Mouse (Mus musculus) spleen, postnatal 10 days (tissue): ENCODE data around the gene Grm8.

Experiments used
- DNase-seq, 2 experiments: peaks; one replicate each; pipeline ENCODE4 v3.0.0; 2021 to 2022; ENCODE audit warnings: low spot score in 2 of 2

The Grm8 gene

DNA sequence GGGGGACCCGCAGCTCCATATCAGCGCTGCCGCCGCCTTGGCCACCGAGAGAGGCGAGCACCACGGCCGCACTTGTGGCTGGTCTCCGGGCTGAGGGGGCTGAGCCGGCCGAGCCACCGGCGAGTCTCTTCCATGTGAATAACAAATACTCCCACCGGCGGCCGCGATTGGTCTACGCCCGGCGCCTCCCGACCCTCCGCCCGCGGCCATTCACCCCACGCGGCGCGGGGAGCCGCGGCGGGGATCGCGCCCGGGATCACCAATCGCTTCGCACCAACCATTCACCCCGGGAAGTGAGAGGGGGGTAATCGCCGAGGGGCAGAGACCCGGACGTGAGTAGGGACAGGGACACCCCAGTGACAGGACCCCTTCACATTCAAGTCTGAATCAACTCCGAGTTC is at the start of gene Grm8:
TSS of gene Grm8 (minus strand) at position 178 of the 401 bp plus-strand sequence.
- DNase-seq: peak in 1 of 2 experiments; percentile 16

- no peak for DNase-seq
These were observed 35.0 kb upstream of the Grm8 start for GRCm38 (mm10) chr6:28169851-28170539.

DNA sequence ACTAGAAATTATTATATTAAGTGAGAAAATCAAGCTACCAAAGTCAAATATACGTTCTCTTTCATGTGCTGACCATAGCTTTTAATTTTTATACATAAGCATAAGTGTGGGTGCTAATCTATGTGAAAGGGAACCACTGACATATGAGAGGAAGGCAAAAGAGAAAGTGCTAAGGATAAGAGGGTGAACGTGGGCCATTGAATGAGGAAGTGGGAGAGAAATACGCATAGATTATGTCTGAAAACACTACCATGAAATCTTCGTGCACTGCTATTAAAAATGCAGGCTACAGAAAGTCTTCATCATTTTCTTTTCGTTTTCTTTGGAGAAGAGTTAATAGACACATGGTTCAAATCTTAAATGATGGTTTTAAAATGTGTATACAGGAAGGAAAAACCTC is 25.4 kb upstream of the Grm8 start:
- DNase-seq: no peak

DNA sequence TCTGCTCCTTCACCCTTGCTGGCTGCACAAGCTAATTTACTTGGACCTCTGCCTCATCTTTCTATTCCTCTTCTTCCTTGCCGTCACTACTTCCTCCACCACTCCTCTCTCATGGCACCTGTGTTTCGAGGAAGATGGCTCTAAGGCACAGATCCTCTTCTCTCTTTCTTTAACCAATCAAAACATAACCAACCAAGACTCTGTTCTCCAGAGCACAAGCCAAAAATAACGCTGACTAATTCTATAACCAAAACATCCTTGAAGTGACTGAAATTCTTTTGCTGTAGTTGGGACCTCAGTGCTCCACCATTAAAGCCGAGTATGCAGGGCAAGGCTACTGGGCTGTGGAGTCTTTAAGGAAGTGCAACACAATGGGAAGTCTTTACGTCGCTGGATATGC is 11.5 kb upstream of the Grm8 start:
- DNase-seq: no peak

- DNase-seq: no peak
These were observed 7.4 kb upstream of the Grm8 start for GRCm38 (mm10) chr6:28142332-28142731.

DNA sequence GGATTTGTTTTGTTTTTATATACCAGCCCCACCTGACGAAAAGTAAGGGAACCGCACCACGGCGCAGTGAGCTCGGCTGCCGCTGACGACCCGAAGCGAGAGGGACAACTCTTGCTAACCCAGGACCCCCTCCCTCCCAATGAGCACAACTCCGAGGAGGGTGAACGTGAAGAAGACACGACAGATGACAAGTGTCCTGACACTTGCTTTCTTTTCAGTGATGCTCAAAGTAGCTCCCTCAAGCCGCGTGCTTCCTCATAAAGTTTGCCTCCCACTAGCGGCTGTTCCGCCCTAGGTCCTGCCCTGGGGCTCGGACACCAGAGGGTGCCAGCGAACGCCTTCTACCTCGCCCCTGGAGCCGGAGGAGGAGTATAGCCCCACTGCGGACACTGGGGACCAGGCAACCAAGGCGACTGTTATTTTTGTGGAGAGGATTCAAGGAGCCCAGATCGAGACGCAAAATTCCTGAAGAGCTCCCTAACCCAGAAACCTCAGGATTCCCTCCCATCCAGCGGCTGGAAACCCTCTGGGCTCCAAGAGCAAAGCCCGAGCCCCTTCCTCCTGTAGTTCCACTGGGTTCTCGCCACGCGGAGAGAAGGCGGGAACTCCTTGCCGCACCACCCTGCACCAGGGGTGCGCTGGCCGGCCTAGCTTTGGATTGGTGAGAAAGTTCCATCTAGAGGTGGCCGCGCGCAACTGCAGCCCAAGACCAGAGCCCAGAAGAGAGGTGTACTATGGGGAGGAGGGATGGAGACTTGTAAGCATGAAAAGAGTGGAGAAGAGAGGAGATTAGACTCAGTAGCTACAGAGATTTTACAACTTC is 644 bp upstream of the Grm8 start:
- peak; percentile 43 to 78 for DNase-seq

- DNase-seq: no peak
These were observed 652 bp downstream of the Grm8 start for GRCm38 (mm10) chr6:28134251-28134801.

GRCm38 (mm10) chr6:28133206-28134063 is 1.5 kb downstream of the Grm8 start:
- no peak for DNase-seq

GRCm38 (mm10) chr6:28132056-28132455 is 2.9 kb downstream of the Grm8 start:
- no peak for DNase-seq

DNA sequence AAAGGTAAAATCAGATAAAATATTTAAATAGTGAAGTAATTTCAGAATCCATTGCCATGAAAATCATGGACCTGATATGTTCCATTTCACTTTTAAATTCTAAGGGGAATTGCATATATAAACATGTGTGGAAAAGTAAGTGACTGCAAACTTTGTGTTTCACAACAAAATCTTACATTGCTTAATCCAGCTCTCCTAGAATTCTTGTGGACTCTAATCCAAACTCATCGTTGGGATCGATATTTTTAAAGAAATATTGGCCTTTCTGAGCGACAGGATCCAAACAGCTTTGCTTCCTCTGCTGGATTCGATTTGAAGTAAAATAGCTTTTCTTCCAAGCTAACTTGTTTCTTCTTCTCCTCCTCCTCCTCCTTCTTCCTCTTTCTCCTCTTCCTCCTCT is 6.1 kb downstream of the Grm8 start:
- no peak for DNase-seq

- no peak for DNase-seq
These were observed 19.5 kb downstream of the Grm8 start for GRCm38 (mm10) chr6:28115519-28115918.

- no peak for DNase-seq
These were observed 20.1 kb downstream of the Grm8 start for GRCm38 (mm10) chr6:28114916-28115315.

- no peak for DNase-seq
These were observed 23.4 kb downstream of the Grm8 start for GRCm38 (mm10) chr6:28111551-28111950.

DNA sequence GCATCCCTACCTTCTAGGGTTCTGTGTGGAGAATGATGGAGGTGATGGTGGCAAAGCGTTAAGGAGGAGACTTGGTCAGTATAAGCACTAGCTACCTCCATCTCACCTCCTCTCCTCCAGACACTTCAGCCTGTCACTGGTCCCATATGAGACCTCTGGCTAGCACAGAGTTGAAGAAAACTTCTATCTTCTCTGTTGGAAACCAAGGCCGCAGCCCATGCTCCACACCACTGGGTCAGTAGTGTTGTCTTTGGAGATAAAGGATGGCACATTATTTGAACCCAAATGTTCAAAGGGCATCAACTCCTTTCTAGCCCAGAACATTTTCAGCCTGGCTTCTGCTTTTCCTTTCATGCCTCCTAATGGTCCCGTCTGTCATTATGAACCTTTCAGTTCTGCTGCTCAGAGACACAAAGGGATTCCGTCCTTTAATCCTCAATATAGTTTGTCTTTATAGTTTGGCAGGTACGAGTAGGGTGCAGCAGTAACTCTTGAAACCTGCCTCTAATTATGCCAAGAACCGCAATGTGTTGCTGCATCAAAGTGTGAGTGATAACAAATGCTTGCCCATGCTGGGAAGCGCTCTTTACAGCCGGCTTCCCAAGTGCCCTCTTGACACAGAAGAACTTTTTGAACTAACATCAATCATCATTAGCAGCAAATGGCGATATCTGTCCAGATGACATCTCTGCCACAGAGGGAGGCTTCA is 32.2 kb downstream of the Grm8 start:
- DNase-seq: no peak

DNA sequence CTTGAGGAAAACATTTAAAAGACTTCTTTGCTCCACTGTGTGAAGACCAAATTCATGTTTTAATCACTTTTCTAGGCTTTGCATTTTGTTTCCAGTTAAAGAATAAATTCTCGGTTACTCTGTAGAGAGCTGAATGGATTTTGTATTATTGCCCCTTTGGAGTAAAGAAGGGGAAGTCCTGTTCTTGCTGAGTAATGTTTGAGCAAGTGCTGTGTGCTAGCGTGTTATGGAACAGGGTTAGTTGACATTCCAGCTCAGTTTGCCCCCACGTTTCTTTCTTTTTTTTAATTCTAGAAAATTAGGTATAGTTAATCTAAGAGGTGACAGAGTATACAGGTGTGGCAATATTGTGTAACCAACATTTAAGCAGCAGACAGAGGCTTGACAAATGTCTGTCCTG is 35.0 kb downstream of the Grm8 start:
- DNase-seq: no peak

DNA sequence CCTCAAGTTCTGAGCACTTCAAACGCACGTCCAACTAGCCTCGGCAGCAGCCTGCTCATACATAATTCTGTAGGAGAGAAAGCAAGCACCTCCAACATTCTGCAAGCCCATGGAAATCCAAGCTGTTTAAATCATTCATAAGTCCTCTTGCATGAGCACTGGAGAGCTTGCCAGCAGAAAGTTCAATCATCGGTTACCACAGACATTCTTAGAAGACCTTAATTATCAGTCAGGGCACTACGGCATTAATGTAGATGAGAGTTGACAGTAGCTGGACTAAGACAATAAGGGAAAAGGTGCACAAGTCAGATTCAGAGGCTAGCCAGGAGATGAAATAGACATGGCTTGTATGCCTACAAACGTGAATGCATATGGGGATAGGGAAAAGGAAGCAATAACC is 42.5 kb downstream of the Grm8 start:
- no peak for DNase-seq

DNA sequence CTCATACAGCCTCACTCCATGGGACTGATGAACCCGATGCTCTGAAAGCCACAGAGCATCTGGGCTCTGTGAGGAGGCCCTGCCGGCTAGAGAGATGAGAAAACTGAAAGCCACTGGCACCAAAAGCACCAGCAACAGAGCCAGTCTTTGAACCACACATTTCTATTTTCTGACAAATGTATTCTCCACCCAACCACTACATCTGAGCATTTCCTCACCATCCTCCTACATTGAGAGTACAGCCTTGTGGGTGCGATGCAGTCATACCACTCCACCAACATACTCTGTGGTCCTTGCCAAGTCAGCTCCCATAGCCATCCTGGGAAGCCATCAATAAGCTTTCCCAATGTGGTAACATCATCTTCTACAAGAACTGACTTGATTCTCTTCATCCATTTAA is 43.1 kb downstream of the Grm8 start:
- no peak for DNase-seq

GRCm38 (mm10) chr6:28090981-28091380 is 44.0 kb downstream of the Grm8 start:
- no peak for DNase-seq

DNA sequence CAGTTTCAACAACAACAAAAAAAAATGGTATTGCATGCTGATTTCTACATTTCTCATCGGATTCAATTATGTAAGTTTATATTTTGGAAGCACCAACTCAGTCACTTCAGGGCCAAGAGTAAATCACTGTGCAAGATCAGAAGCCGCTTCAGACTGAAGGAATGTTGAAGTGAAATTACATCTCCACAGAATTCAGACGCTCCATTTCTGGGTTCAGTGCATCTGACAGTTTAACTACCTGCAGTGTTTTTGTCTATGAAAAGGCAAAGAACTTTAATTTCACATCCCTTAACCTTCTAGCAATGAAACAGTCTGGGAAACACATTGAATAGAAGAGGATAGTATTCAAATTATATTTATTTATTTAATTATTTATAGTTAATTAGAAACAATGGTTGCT is 59.4 kb downstream of the Grm8 start:
- no peak for DNase-seq

GRCm38 (mm10) chr6:28074470-28074869 is 60.5 kb downstream of the Grm8 start:
- no peak for DNase-seq

GRCm38 (mm10) chr6:28051966-28052365 is 83.0 kb downstream of the Grm8 start:
- DNase-seq: no peak
